Mouse (Mus musculus) hindbrain, embryonic 12.5 days (tissue): ENCODE data around the gene Cobl. TPM values are rescaled to one million over a fixed set of nuclear protein-coding genes. Genes with fewer than 3 reads are reported as not detected.
A peak's percentile ranks its signal among the peaks of the same experiment; 100 is the strongest.

Experiments
- ATAC-seq: fragments of 200-750 bp; cut with Nextera tagmentation; 2 replicates; pipeline ENCODE4 v1.8.0; 2017; ENCODE audit warnings: moderate TSS enrichment; ENCODE audit not compliant: low FRiP score
- H3K27ac ChIP-seq: fragments of 300-500 bp; sonication (generic); 2 replicates; pipeline ENCODE4 v1.5.1; 2016; ENCODE audit warnings: mild to moderate bottlenecking
- H3K27me3 ChIP-seq: fragments of 300-500 bp; sonication (generic); 2 replicates; pipeline ENCODE4 v1.6.1; 2016; ENCODE audit warnings: mild to moderate bottlenecking
- H3K36me3 ChIP-seq: fragments of 300-500 bp; sonication (generic); 2 replicates; pipeline ENCODE4 v1.6.1; 2016; ENCODE audit warnings: mild to moderate bottlenecking
- H3K4me1 ChIP-seq: fragments of 300-500 bp; sonication (generic); 2 replicates; pipeline ENCODE4 v1.6.1; 2016
- H3K4me2 ChIP-seq: fragments of 300-500 bp; sonication (generic); replicated peaks from 2 replicates; pipeline ENCODE4 v1.6.1; 2016; ENCODE audit warnings: mild to moderate bottlenecking
- H3K4me3 ChIP-seq: fragments of 300-500 bp; sonication (generic); 2 replicates; pipeline ENCODE4 v1.5.1; 2016; ENCODE audit warnings: mild to moderate bottlenecking
- H3K9ac ChIP-seq: fragments of 300-500 bp; sonication (generic); 2 replicates; pipeline ENCODE4 v1.6.1; 2016; ENCODE audit warnings: mild to moderate bottlenecking, moderate library complexity
- H3K9me3 ChIP-seq: fragments of 300-500 bp; sonication (generic); replicated peaks from 2 replicates; pipeline ENCODE4 v1.6.1; 2016; ENCODE audit warnings: mild to moderate bottlenecking
- WGBS: fragments of 180-500 bp; shearing (Covaris S2); methylation state at CpG from one replicate; pipeline ENCODE4 v1.1.7; 2016; 5-methylcytosine and 5-hydroxymethylcytosine counted together
- polyA plus RNA-seq: library from polyadenylated mRNA; unstranded; fragments of >200 nt; fragmentation: Nextera tagmentation; extraction: Ambion mirVana; gene quantifications from 2 replicates; pipeline ENCODE4 v1.2.1, GENCODE M21; 2016

The Cobl gene
- 5.3 and 5.6 TPM in 2 replicates for polyA plus RNA-seq

GRCm38 (mm10) chr11:12464181-12465162 lies at the start of gene Cobl:
Gene Cobl (minus strand): TSS chr11:12464960.
- WGBS: under 1% methylated on average over 56 of the region's 89 CpGs
- peak; percentile 78 for ATAC-seq
- peak within 1 kb of the TSS; percentile 98 for H3K4me2 ChIP-seq
- H3K27ac ChIP-seq: no peak within 1 kb of the TSS
- H3K9ac ChIP-seq: peak within 1 kb of the TSS; percentile 67
- peaks cover 6% of the 10 kb centered on the region for H3K4me1 ChIP-seq
- peak within 1 kb of the TSS; percentile 73 for H3K4me3 ChIP-seq
- no peaks in the 10 kb centered on the region for H3K9me3 ChIP-seq
- H3K27me3 ChIP-seq: peaks cover 26% of the 10 kb centered on the region
- no peaks in the 10 kb centered on the region for H3K36me3 ChIP-seq

- Histone ChIP-seq H3K4me1 (no peaks in the 10 kb centered on the region), H3K4me2 (no peak overlapping the region), H3K27ac (no peak overlapping the region), H3K27me3 (no peaks in the 10 kb centered on the region), H3K36me3 (no peaks in the 10 kb centered on the region), H3K9ac (no peak overlapping the region), H3K4me3 (no peak overlapping the region), H3K9me3 (0 out of 2 replicates have a peak, but pooled peaks cover 3% of the 10 kb centered on the region)
- WGBS: 56% methylated on average over 5 of the region's 5 CpGs
- no peak for ATAC-seq
Measured at GRCm38 (mm10) chr11:12513796-12514195, 49.0 kb upstream of the Cobl start.

- no peaks in the 10 kb centered on the region for H3K36me3 ChIP-seq
- H3K4me3 ChIP-seq: no peak overlapping the region
- H3K9ac ChIP-seq: no peak overlapping the region
- H3K4me2 ChIP-seq: no peak overlapping the region
- no peak for ATAC-seq
- H3K4me1 ChIP-seq: no peaks in the 10 kb centered on the region
- H3K27ac ChIP-seq: no peak overlapping the region
- H3K27me3 ChIP-seq: no peaks in the 10 kb centered on the region
- no peaks in the 10 kb centered on the region for H3K9me3 ChIP-seq
- 89% methylated on average over 6 of the region's 6 CpGs for WGBS
Measured at GRCm38 (mm10) chr11:12506371-12506890, 41.7 kb upstream of the Cobl start.

- no peaks in the 10 kb centered on the region for H3K4me1 ChIP-seq
- no peak overlapping the region for H3K9ac ChIP-seq
- H3K9me3 ChIP-seq: no peaks in the 10 kb centered on the region; the same call in 1 of the 2 replicates
- H3K27me3 ChIP-seq: no peaks in the 10 kb centered on the region
- no peak for ATAC-seq
- H3K27ac ChIP-seq: no peak overlapping the region
- 90% methylated on average over 4 of the region's 4 CpGs for WGBS
- no peak overlapping the region for H3K4me2 ChIP-seq
- H3K4me3 ChIP-seq: no peak overlapping the region
- no peaks in the 10 kb centered on the region for H3K36me3 ChIP-seq
Measured at GRCm38 (mm10) chr11:12503756-12504155, 39.0 kb upstream of the Cobl start.

GRCm38 (mm10) chr11:12501721-12502120 lies 37.0 kb upstream of the Cobl start:
- 86% methylated on average over 3 of the region's 3 CpGs for WGBS

GRCm38 (mm10) chr11:12493791-12494190 lies 29.0 kb upstream of the Cobl start:
- Histone ChIP-seq H3K4me1 (no peaks in the 10 kb centered on the region), H3K9me3 (no peaks in the 10 kb centered on the region), H3K27ac (no peak overlapping the region), H3K9ac (no peak overlapping the region), H3K4me2 (no peak overlapping the region), H3K4me3 (no peak overlapping the region), H3K36me3 (no peaks in the 10 kb centered on the region), H3K27me3 (no peaks in the 10 kb centered on the region)
- ATAC-seq: no peak

More at GRCm38 (mm10) chr11:12501721-12502120, 37.0 kb upstream of the Cobl start:
- ATAC-seq: no peak
- Histone ChIP-seq H3K4me2 (no peak overlapping the region), H3K9me3 (no peaks in the 10 kb centered on the region; the same call in 1 of the 2 replicates), H3K27me3 (no peaks in the 10 kb centered on the region), H3K4me1 (no peaks in the 10 kb centered on the region), H3K36me3 (no peaks in the 10 kb centered on the region), H3K9ac (no peak overlapping the region), H3K27ac (no peak overlapping the region), H3K4me3 (no peak overlapping the region)

- Histone ChIP-seq H3K9me3 (no peaks in the 10 kb centered on the region), H3K36me3 (no peaks in the 10 kb centered on the region), H3K4me2 (no peak overlapping the region), H3K9ac (no peak overlapping the region), H3K27me3 (no peaks in the 10 kb centered on the region), H3K27ac (no peak overlapping the region), H3K4me3 (no peak overlapping the region), H3K4me1 (no peaks in the 10 kb centered on the region)
- no peak for ATAC-seq
- 92% methylated on average over 3 of the region's 3 CpGs for WGBS
Measured at GRCm38 (mm10) chr11:12479856-12480403, 15.2 kb upstream of the Cobl start.

GRCm38 (mm10) chr11:12474299-12474935 lies 9.7 kb upstream of the Cobl start:
- 88% methylated on average over 5 of the region's 5 CpGs for WGBS

GRCm38 (mm10) chr11:12473625-12474298 lies 9.0 kb upstream of the Cobl start:
- Histone ChIP-seq H3K4me2 (no peak overlapping the region), H3K4me3 (no peak overlapping the region), H3K9me3 (no peaks in the 10 kb centered on the region), H3K9ac (no peak overlapping the region), H3K36me3 (no peaks in the 10 kb centered on the region), H3K27ac (no peak overlapping the region), H3K4me1 (no peaks in the 10 kb centered on the region), H3K27me3 (no peaks in the 10 kb centered on the region)
- ATAC-seq: no peak
- 70% methylated on average over 5 of the region's 5 CpGs for WGBS

More at GRCm38 (mm10) chr11:12474299-12474935, 9.7 kb upstream of the Cobl start:
- Histone ChIP-seq H3K9me3 (no peaks in the 10 kb centered on the region), H3K4me3 (no peak overlapping the region), H3K4me1 (no peaks in the 10 kb centered on the region), H3K9ac (no peak overlapping the region), H3K36me3 (no peaks in the 10 kb centered on the region), H3K27ac (no peak overlapping the region), H3K27me3 (no peaks in the 10 kb centered on the region), H3K4me2 (no peak overlapping the region)
- no peak for ATAC-seq

GRCm38 (mm10) chr11:12469638-12470037 lies 4.9 kb upstream of the Cobl start:
- Histone ChIP-seq H3K36me3 (no peaks in the 10 kb centered on the region), H3K4me3 (no peak overlapping the region), H3K4me1 (no peaks in the 10 kb centered on the region; the same call in 1 of the 2 replicates), H3K27ac (no peak overlapping the region), H3K27me3 (peaks cover 15% of the 10 kb centered on the region), H3K9ac (no peak overlapping the region), H3K9me3 (no peaks in the 10 kb centered on the region), H3K4me2 (no peak overlapping the region)
- 82% methylated on average over 1 of the region's 1 CpGs for WGBS
- no peak for ATAC-seq

- Histone ChIP-seq H3K9ac (no peak overlapping the region), H3K27me3 (peaks cover 23% of the 10 kb centered on the region), H3K9me3 (no peaks in the 10 kb centered on the region), H3K27ac (no peak overlapping the region), H3K4me2 (no peak overlapping the region), H3K4me1 (peaks cover 6% of the 10 kb centered on the region), H3K4me3 (no peak overlapping the region), H3K36me3 (no peaks in the 10 kb centered on the region)
- 84% methylated on average over 2 of the region's 2 CpGs for WGBS
- ATAC-seq: no peak
Measured at GRCm38 (mm10) chr11:12468661-12469060, 3.9 kb upstream of the Cobl start.
